Mouse (Mus musculus) midbrain, embryonic 14.5 days (tissue): Measurements from ENCODE around the gene Crygc. TPM values are rescaled to one million over a fixed set of nuclear protein-coding genes. Genes with fewer than 3 reads are reported as not detected.

ENCODE experiments used
- ATAC-seq: fragments of 200-750 bp; cut with Nextera tagmentation; 2 replicates; pipeline ENCODE4 v1.8.0; 2017; ENCODE audit warnings: moderate number of reproducible peaks, moderate library complexity; ENCODE audit not compliant: low FRiP score, low TSS enrichment
- DNase-seq: peaks from one replicate; pipeline ENCODE4 v3.0.0-alpha.2; 2015
- H3K27ac ChIP-seq: fragments of 300-500 bp; sonication (generic); replicated peaks from 2 replicates; pipeline ENCODE4 v1.5.1; 2014; ENCODE audit warnings: mild to moderate bottlenecking, low read depth, low read length, moderate library complexity
- H3K27me3 ChIP-seq: fragments of 300-500 bp; sonication (generic); 2 replicates; pipeline ENCODE4 v1.6.1; 2014; ENCODE audit warnings: low read length, control low read depth, mixed read lengths; ENCODE audit not compliant: control insufficient read depth, insufficient read depth
- H3K36me3 ChIP-seq: fragments of 300-500 bp; sonication (generic); 2 replicates; pipeline ENCODE4 v1.6.1; 2014; ENCODE audit warnings: low read length, control low read depth; ENCODE audit not compliant: control insufficient read depth, insufficient read depth
- H3K4me1 ChIP-seq: fragments of 300-500 bp; sonication (generic); 2 replicates; pipeline ENCODE4 v1.6.1; 2014; ENCODE audit warnings: mild to moderate bottlenecking, antibody characterized with exemption, low read length, control low read depth; ENCODE audit not compliant: control insufficient read depth, insufficient read depth
- H3K4me2 ChIP-seq: fragments of 300-500 bp; sonication (generic); 2 replicates; pipeline ENCODE4 v1.6.1; 2014; ENCODE audit warnings: mild to moderate bottlenecking, low read length, moderate library complexity
- H3K4me3 ChIP-seq: fragments of 300-500 bp; sonication (generic); replicated peaks from 2 replicates; pipeline ENCODE4 v1.5.1; 2014; ENCODE audit warnings: low read depth, low read length
- H3K9ac ChIP-seq: fragments of 300-500 bp; sonication (generic); replicated peaks from 2 replicates; pipeline ENCODE4 v1.6.1; 2014; ENCODE audit warnings: mild to moderate bottlenecking, low read length, moderate library complexity
- H3K9me3 ChIP-seq: fragments of 300-500 bp; sonication (generic); 2 replicates; pipeline ENCODE4 v1.6.1; 2016; ENCODE audit warnings: low read length, control low read depth, mixed read lengths; ENCODE audit not compliant: control insufficient read depth
- WGBS: fragments of 180-500 bp; shearing (Covaris S2); extraction: QIAGEN DNeasy Blood & Tissue Kit; methylation state at CpG from one replicate; pipeline ENCODE4 v1.1.7; 2014; 5-methylcytosine and 5-hydroxymethylcytosine counted together
- polyA plus RNA-seq: library from polyadenylated mRNA; unstranded; fragments of >200 nt; fragmentation: Nextera tagmentation; extraction: Ambion mirVana; gene quantifications from 2 replicates; pipeline ENCODE4 v1.2.1, GENCODE M21; 2014

Gene Crygc
- polyA plus RNA-seq = not detected in 2 replicates

GRCm38 (mm10) chr1:65073589-65073988, at the start of gene Crygc:
Gene Crygc, minus strand, starts transcription at chr1:65073689.
- no peak for DNase-seq
- H3K27me3 ChIP-seq = no peaks in the 10 kb centered on the region
- H3K4me2 ChIP-seq = no peak within 1 kb of the TSS
- H3K36me3 ChIP-seq = no peaks in the 10 kb centered on the region
- H3K9ac ChIP-seq = no peak within 1 kb of the TSS
- H3K4me1 ChIP-seq = no peaks in the 10 kb centered on the region
- no peak within 1 kb of the TSS for H3K4me3 ChIP-seq
- 65% methylated on average over 6 of the region's 6 CpGs for WGBS
- no peak for ATAC-seq
- H3K27ac ChIP-seq = no peak within 1 kb of the TSS
- H3K9me3 ChIP-seq = no peaks in the 10 kb centered on the region

GRCm38 (mm10) chr1:65122574-65123372, 49.3 kb upstream of the Crygc start, which contains the start of gene D630023F18Rik:
Gene D630023F18Rik, minus strand, starts transcription at chr1:65123214.
- no peaks in the 10 kb centered on the region for H3K36me3 ChIP-seq
- no peak within 1 kb of the TSS for H3K27ac ChIP-seq
- H3K9me3 ChIP-seq = no peaks in the 10 kb centered on the region
- H3K27me3 ChIP-seq = no peaks in the 10 kb centered on the region
- no peak within 1 kb of the TSS; the same call in 1 of the 2 replicates for H3K9ac ChIP-seq
- no peaks in the 10 kb centered on the region for H3K4me1 ChIP-seq
- peak within 1 kb of the TSS; percentile 52 for H3K4me2 ChIP-seq
- H3K4me3 ChIP-seq = peak within 1 kb of the TSS; percentile 21
- WGBS = 20% methylated on average over 9 of the region's 9 CpGs
- ATAC-seq (no peak), DNase-seq (peak; percentile 43)

GRCm38 (mm10) chr1:65119438-65119837, 45.9 kb upstream of the Crygc start, which contains the start of gene Gm28845:
Gene Gm28845, minus strand, starts transcription at chr1:65119558.
- Histone ChIP-seq H3K27ac (no peak within 1 kb of the TSS), H3K4me1 (no peaks in the 10 kb centered on the region), H3K4me3 (no peak within 1 kb of the TSS), H3K4me2 (no peak within 1 kb of the TSS), H3K9ac (no peak within 1 kb of the TSS), H3K9me3 (no peaks in the 10 kb centered on the region), H3K27me3 (no peaks in the 10 kb centered on the region), H3K36me3 (no peaks in the 10 kb centered on the region)
- WGBS = 83% methylated on average over 1 of the region's 1 CpGs
- no peak for DNase-seq
- no peak for ATAC-seq

- DNase-seq (no peak), ATAC-seq (no peak)
- Histone ChIP-seq H3K4me1 (no peaks in the 10 kb centered on the region), H3K9me3 (no peaks in the 10 kb centered on the region), H3K27me3 (no peaks in the 10 kb centered on the region), H3K9ac (no peak overlapping the region), H3K4me2 (no peak overlapping the region), H3K27ac (no peak overlapping the region), H3K36me3 (no peaks in the 10 kb centered on the region), H3K4me3 (no peak overlapping the region)
- 82% methylated on average over 8 of the region's 8 CpGs for WGBS
Measured at GRCm38 (mm10) chr1:65118150-65118913, 44.8 kb upstream of the Crygc start.

GRCm38 (mm10) chr1:65113536-65114172, 40.2 kb upstream of the Crygc start:
- Histone ChIP-seq H3K27ac (no peak overlapping the region), H3K27me3 (no peaks in the 10 kb centered on the region), H3K9me3 (no peaks in the 10 kb centered on the region), H3K36me3 (no peaks in the 10 kb centered on the region), H3K9ac (no peak overlapping the region), H3K4me1 (no peaks in the 10 kb centered on the region), H3K4me3 (no peak overlapping the region), H3K4me2 (no peak overlapping the region)
- WGBS = 96% methylated on average over 5 of the region's 5 CpGs
- ATAC-seq = no peak
- no peak for DNase-seq

- no peak overlapping the region for H3K4me3 ChIP-seq
- no peaks in the 10 kb centered on the region for H3K27me3 ChIP-seq
- WGBS = 52% methylated on average over 14 of the region's 14 CpGs
- ATAC-seq (no peak), DNase-seq (no peak)
- no peak overlapping the region for H3K27ac ChIP-seq
- no peaks in the 10 kb centered on the region for H3K4me1 ChIP-seq
- H3K9me3 ChIP-seq = no peaks in the 10 kb centered on the region
- H3K4me2 ChIP-seq = peak overlapping the region; percentile 18
- no peak overlapping the region for H3K9ac ChIP-seq
- H3K36me3 ChIP-seq = no peaks in the 10 kb centered on the region
Measured at GRCm38 (mm10) chr1:65112807-65113196, 39.3 kb upstream of the Crygc start.

- 13% methylated on average over 8 of the region's 8 CpGs for WGBS
Measured at GRCm38 (mm10) chr1:65112031-65112806, 38.7 kb upstream of the Crygc start.

More at GRCm38 (mm10) chr1:65112031-65112806, 38.7 kb upstream of the Crygc start:
- H3K4me3 ChIP-seq = no peak overlapping the region
- DNase-seq (peak; percentile 94), ATAC-seq (peak; percentile 66)
- H3K36me3 ChIP-seq = no peaks in the 10 kb centered on the region
- H3K4me2 ChIP-seq = peak overlapping the region; percentile 18
- no peak overlapping the region for H3K9ac ChIP-seq
- H3K9me3 ChIP-seq = no peaks in the 10 kb centered on the region
- no peak overlapping the region for H3K27ac ChIP-seq
- H3K4me1 ChIP-seq = no peaks in the 10 kb centered on the region
- no peaks in the 10 kb centered on the region for H3K27me3 ChIP-seq
